Mouse (Mus musculus): ENCODE data around the gene Tecpr2.

Gene Tecpr2

GRCm38 (mm10) chr12:110979808-110980207 lies 90.7 kb downstream of the Tecpr2 start:
- DNase-seq = no peak

- no peak for DNase-seq
Measured at GRCm38 (mm10) chr12:110981736-110982135, 92.7 kb downstream of the Tecpr2 start.

DNA sequence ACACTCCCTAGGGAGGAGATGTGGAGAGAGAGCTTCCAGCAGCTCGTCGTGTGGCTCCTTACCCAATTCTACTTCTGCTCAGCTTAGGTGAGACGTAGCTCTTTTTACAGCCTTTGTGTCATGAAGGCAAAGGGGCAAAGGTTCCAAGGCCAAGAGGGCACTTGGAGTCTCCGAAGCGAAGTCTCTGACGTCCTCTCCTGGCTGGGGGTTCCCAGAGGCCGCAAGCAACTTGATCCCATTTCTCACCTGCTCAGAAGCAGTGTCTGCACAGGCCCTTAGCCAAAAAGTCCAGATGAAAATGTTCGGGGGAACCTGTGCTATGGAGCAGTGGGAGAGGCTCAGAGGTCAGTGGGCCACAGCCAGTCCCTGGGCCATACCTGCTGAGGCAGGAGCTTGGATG lies 94.0 kb downstream of the Tecpr2 start:
- no peak for DNase-seq

GRCm38 (mm10) chr12:110983714-110984113 lies 94.7 kb downstream of the Tecpr2 start:
- DNase-seq = no peak

GRCm38 (mm10) chr12:110984598-110984997 lies 95.5 kb downstream of the Tecpr2 start:
- DNase-seq = peak; percentile 46

DNA sequence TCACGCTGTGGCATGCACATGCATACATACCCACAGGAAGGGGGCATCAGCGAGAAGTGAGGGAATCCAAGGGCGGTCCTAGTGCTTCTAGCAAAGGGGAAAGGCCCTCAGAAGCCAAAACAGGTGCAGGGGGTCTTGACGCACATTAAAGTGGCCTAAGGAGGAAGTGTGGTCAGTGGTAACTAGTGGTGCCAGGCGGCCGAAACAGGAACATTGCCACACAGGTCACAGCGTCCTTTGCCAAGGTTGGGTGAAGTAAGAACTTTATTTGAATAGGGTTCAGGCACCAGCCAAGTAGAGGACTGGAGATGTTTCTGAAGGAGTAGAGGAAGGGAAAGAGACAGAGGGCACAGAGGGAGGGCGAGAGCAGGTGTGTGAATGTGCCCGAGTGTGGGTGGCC lies 96.1 kb downstream of the Tecpr2 start:
- DNase-seq = no peak

DNA sequence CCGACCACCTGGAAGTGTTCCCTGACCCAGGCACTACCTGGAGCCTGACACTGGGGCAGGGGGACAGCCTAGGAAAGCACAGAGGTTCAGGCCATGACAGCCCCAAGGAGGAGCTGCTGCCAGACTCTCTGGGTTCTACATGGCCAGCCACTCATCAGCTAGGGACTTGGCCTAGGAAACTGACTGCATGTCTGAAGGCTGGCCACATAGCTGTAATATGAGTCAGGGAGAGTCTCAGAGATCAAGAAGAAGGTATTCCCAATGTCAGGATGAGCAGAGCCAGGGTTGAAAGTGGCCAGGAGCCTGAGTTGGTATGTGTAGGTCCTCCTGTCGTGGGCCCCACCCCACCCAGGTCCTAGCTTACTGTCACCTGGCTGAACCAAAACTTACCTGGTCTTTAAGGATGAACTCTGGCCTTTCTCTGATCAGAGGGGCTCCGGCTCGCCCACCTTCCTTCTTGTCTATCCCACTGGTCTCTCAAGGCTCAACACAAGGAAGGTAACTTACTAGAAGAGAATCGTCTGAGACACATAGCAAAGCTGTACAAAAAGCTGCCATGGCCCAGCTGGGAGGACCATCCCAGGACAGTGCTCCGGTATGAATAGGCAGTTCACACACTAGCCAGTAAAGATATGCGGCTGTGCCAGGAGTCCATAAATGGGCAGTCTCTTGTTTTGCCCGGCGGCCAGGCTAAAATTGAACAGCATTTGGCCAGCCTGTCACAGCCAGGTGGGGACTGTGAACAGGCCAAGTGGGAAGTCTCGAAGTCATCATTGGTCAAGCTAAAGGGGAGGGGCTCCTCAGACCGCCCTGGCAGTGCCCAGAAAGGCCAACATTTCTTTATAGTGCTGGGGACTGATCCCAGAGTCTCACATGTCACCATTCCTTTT lies 97.7 kb downstream of the Tecpr2 start:
- no peak for DNase-seq

DNA sequence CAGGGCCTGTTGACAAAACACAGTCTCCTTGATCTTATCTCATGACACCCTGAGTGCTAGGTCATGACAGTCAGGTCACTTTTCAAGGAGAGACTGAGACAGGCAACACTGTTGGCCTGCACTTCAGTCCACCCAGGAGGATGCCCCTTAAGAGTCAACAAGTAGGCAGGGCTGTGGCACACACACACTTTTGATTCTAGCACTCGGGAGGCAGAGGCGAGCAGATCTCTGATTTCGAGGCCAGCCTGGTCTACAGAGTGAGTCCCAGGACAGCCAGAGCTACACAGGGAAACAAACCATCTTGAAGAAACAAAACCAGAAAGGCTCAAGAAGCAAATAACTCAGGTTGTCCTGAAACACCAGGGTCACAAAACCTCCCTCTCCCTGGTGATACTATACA lies 100.3 kb downstream of the Tecpr2 start:
- no peak for DNase-seq

- no peak for DNase-seq
Measured at GRCm38 (mm10) chr12:110990500-110990899, 101.4 kb downstream of the Tecpr2 start.

GRCm38 (mm10) chr12:110991361-110992127 lies 102.5 kb downstream of the Tecpr2 start:
- DNase-seq = peak; percentile 86

DNA sequence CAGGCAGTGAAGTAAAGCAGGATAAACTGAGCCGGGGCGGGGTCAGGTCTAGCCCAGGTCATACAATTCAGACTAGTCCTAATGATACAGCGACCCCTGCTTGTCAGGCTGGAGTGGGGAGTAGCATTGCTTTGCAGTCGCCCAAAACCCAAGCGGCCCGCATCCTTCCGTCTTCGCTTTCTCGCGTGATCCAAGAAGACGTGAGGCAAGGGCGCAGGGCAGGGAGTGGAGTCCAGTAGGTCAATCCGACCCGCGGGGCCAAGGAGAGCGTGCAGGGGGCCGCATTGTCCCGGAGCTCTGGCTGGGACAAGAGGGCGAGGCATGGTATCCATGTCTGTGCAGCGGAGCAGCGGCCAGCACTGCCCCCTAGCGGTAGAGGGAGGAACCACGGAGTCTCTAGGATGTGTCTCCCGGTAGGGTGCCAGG lies 103.1 kb downstream of the Tecpr2 start:
- DNase-seq = peak; percentile 96

DNA sequence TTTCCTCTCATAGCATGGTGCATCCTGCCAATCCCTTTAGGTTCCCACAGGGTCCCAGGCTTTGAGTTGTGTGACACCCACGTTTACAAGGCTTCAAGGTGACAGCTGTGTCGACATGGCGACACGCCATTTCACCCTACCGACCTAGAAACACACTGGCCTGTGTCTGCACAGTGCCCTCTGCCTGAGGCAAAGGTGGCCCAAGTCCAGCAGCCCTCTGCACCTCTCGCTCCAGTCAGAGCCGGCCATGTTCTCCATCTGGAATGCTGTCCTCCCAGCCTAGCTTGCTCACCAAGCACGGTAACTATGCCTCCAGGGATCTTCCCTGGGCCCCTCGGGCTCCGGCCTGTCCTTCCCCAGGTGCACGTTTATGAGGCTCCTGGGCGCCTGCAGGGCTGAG lies 103.7 kb downstream of the Tecpr2 start:
- DNase-seq = peak; percentile 59

- DNase-seq = no peak
Measured at GRCm38 (mm10) chr12:110993226-110993625, 104.2 kb downstream of the Tecpr2 start.

DNA sequence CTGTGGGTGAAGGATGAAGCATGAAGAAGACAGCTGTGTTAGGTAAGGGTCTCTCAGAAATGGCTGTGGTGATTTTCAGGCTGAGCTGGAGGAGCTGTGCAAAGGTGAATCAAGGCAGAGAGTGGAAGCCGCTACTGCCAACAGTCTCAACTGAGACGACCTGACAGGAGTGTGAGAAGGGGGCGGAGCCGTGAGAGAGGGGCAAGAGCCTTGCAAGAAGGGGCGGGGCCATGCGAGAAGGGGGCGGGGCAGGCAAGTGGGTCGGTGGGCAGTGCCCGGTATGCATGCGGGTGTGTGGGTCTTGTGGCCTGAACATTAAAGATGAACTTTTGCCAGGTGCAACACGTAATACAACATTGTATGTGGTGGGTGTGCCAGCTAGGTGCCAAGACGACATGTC lies 105.6 kb downstream of the Tecpr2 start:
- peak; percentile 39 for DNase-seq

DNA sequence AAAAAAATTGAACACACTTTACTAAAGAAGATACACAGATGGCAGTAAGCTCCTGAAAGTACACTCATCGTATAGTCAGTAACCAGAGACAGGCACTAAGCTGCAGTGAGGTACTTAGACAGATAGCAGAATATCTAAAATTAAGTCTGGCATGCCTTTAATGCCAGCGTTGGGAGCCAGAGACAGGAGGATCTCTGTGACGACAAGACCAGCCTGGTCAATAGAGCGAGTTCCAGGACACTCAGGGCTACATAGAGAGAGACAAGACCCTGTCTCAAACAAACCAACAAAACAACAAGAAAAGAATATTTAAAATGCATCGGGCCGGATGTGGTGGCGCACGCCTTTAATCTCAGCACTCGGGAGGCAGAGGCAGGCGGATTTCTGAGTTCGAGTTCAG lies 109.0 kb downstream of the Tecpr2 start:
- no peak for DNase-seq

GRCm38 (mm10) chr12:110999820-111000219 lies 110.8 kb downstream of the Tecpr2 start:
- no peak for DNase-seq

DNA sequence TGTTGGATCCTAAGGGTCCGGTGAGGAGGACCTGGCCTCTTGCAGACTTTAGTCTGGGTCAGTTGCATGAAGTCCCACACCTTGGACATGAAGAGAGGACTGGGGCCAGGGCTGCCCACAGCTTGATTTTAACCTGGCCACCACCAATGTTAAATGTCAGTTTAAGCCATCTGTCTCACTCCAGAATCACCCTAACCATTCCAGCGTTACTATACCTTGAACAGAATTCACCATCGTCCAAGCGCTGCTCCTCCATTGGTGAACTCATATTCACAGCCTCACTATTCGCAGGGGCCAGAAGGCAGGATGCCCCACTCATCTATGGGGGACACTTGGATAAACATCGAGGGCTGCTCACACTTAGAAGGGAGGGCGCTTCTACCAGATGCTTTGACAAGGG lies 111.9 kb downstream of the Tecpr2 start:
- no peak for DNase-seq

DNA sequence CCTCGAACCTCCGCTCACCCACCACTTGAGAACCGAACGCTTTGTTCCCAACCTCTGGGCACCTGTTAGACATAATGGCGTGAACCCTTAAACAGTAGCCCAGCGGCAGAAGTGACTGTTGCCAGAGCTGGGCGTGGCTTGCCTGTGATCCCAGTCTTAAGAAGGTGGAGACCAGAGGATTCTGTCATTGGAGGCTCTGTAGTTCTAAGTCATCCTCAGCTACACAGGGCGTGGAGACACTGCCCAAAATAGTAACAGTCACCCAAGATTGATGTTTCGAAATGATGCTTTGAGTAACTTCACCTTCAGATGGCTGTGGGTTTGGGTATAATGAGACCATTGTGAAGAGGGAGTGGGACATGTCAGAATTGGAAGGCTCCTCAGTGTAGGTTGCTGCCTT lies 115.1 kb downstream of the Tecpr2 start:
- no peak for DNase-seq

DNA sequence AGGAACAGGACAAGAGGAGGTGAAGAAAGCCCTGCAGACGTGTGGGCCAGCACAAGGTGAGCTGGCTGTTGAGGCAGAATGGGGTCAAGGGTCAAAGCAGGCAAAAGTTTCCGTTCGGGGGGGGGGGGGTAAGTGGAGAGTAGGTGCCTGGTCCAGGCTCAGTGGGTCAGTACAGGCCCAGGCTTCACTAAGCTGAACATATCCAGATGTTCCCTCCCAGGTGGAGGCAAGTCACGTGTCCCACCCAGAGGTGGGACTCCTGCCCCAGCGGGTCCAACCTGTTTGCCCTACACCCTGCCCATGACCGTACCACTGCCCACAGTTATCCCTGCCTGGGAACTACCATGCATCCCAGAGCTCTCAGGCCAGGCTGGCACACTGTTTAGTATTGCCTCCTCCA lies 116.7 kb downstream of the Tecpr2 start:
- no peak for DNase-seq

GRCm38 (mm10) chr12:111006339-111006738 lies 117.3 kb downstream of the Tecpr2 start:
- no peak for DNase-seq

GRCm38 (mm10) chr12:111007134-111008103 lies 118.4 kb downstream of the Tecpr2 start:
- peak; percentile 71 for DNase-seq

Measured in kidney, postnatal 10 days (tissue).